Mouse (Mus musculus) left cerebral cortex, postnatal 4 days (tissue): Measurements from ENCODE around the gene Rapgef2. TPM values are rescaled to one million over a fixed set of nuclear protein-coding genes. Genes with fewer than 3 reads are reported as not detected.

Experiments
- DNase-seq: peaks from one replicate; pipeline ENCODE4 v3.0.0-alpha.2; 2022
- intact Hi-C: fragments of 180-260 bp; cut with DNase I; formaldehyde crosslinking; loops from one replicate; pipeline ENCODE4 v1.15.1; 2025
- total RNA-seq, 2 experiments: library from RNA; stranded (reverse); gene quantifications; 2 replicates each; pipeline ENCODE4 v1.2.3; 2021

Rapgef2 gene
- total RNA-seq, 2 experiments from 2014 or later, result 86.1 to 91.9 TPM

- no peak for DNase-seq
- intact Hi-C loops, result no loop called here
Observed at GRCm38 (mm10) chr3:79121391-79121790, 164.9 kb downstream of the Rapgef2 start.

- no peak for DNase-seq
- intact Hi-C loops, result no loop called here
Observed at GRCm38 (mm10) chr3:79119983-79120382, 166.3 kb downstream of the Rapgef2 start.

- intact Hi-C loops, result no loop called here
- DNase-seq, result peak; percentile 16
Observed at GRCm38 (mm10) chr3:79110153-79110552, 176.2 kb downstream of the Rapgef2 start.

GRCm38 (mm10) chr3:79108246-79108645 lies 178.1 kb downstream of the Rapgef2 start:
- intact Hi-C loops, result no loop called here

GRCm38 (mm10) chr3:79106360-79106759 lies 180.0 kb downstream of the Rapgef2 start:
- DNase-seq, result no peak
- intact Hi-C loops, result no loop called here

More at GRCm38 (mm10) chr3:79108246-79108645, 178.1 kb downstream of the Rapgef2 start:
- DNase-seq, result no peak

- no peak for DNase-seq
- intact Hi-C loops, result no loop called here
Observed at GRCm38 (mm10) chr3:79103604-79104003, 182.7 kb downstream of the Rapgef2 start.

- DNase-seq, result no peak
- intact Hi-C loops, result no loop called here
Observed at GRCm38 (mm10) chr3:79101737-79102136, 184.6 kb downstream of the Rapgef2 start.

GRCm38 (mm10) chr3:79100831-79101230 lies 185.5 kb downstream of the Rapgef2 start:
- intact Hi-C loops, result no loop called here

GRCm38 (mm10) chr3:79089091-79089490 lies 197.2 kb downstream of the Rapgef2 start:
- DNase-seq, result no peak
- intact Hi-C loops, result no loop called here

More at GRCm38 (mm10) chr3:79100831-79101230, 185.5 kb downstream of the Rapgef2 start:
- no peak for DNase-seq

GRCm38 (mm10) chr3:79088461-79088860 lies 197.9 kb downstream of the Rapgef2 start:
- DNase-seq, result no peak
- intact Hi-C loops, result no loop called here

- DNase-seq, result no peak
- intact Hi-C loops, result no loop called here
Observed at GRCm38 (mm10) chr3:79086282-79086681, 200.0 kb downstream of the Rapgef2 start.

- intact Hi-C loops, result no loop called here
- DNase-seq, result no peak
Observed at GRCm38 (mm10) chr3:79083881-79084280, 202.4 kb downstream of the Rapgef2 start.

GRCm38 (mm10) chr3:79083030-79083429 lies 203.3 kb downstream of the Rapgef2 start:
- DNase-seq, result no peak
- intact Hi-C loops, result no loop called here

GRCm38 (mm10) chr3:79079076-79079475 lies 207.2 kb downstream of the Rapgef2 start:
- no peak for DNase-seq
- intact Hi-C loops, result no loop called here

GRCm38 (mm10) chr3:79074970-79075369 lies 211.3 kb downstream of the Rapgef2 start:
- intact Hi-C loops, result loop anchor here (5.0 kb wide), 1 partner anchor 522 kb away; no protein-coding TSS in a partner anchor
- DNase-seq, result no peak

- DNase-seq, result no peak
- intact Hi-C loops, result loop anchor here (5.0 kb wide), 1 partner anchor 524 kb away; no protein-coding TSS in a partner anchor
Observed at GRCm38 (mm10) chr3:79073541-79074244, 212.6 kb downstream of the Rapgef2 start.

GRCm38 (mm10) chr3:79071561-79071960 lies 214.8 kb downstream of the Rapgef2 start:
- intact Hi-C loops, result loop anchor here (5.0 kb wide), 1 partner anchor 526 kb away; no protein-coding TSS in a partner anchor
- no peak for DNase-seq

GRCm38 (mm10) chr3:79069891-79070290 lies 216.4 kb downstream of the Rapgef2 start:
- no peak for DNase-seq
- intact Hi-C loops, result loop anchor here (5.0 kb wide), 1 partner anchor 527 kb away; no protein-coding TSS in a partner anchor

GRCm38 (mm10) chr3:79068976-79069375 lies 217.3 kb downstream of the Rapgef2 start:
- intact Hi-C loops, result no loop called here
- no peak for DNase-seq

GRCm38 (mm10) chr3:79066455-79067055 lies 219.8 kb downstream of the Rapgef2 start:
- DNase-seq, result peak; percentile 6
- intact Hi-C loops, result no loop called here

GRCm38 (mm10) chr3:79064096-79064495 lies 222.2 kb downstream of the Rapgef2 start:
- no peak for DNase-seq
- intact Hi-C loops, result no loop called here

GRCm38 (mm10) chr3:79061426-79061825 lies 224.9 kb downstream of the Rapgef2 start:
- intact Hi-C loops, result no loop called here
- DNase-seq, result no peak
